Mouse (Mus musculus): Measurements from ENCODE around the gene Setdb2.
"Not testable (repeated sequence)": the region's sequence is repeated elsewhere in the genome, so short reads cannot be mapped to it uniquely, and the experiment has no call there.

DNA sequence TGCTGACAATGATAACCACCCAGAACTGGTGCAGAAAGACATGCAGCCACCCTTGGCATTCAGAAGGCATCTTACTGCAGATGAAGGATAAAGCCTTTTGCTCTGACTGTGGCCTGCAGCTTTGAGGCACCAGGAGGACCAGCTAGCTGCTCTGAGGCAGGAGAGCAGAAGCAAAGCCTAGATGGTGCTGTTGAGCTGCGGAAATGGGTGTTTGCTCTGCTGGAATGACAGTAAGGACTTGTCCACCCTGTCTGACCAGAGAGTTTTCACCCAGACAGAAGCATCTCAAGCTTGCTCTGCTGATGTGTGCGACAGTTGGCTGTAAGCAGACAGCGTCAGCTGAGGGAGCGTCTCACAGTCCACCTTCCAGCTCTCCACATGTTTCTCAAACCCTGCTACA is 50.5 kb downstream of the Setdb2 start:
- TF ChIP-seq TAL1, GATA1 (IDR thresholded peaks at IDR 0.05; ENCODE audit: low read length): not testable (repeated sequence)

All from erythroblast, embryonic 14.5 days (primary cell).